8 mouse cellular contexts compared by ENCODE assay signal in the genomic region with DNA sequence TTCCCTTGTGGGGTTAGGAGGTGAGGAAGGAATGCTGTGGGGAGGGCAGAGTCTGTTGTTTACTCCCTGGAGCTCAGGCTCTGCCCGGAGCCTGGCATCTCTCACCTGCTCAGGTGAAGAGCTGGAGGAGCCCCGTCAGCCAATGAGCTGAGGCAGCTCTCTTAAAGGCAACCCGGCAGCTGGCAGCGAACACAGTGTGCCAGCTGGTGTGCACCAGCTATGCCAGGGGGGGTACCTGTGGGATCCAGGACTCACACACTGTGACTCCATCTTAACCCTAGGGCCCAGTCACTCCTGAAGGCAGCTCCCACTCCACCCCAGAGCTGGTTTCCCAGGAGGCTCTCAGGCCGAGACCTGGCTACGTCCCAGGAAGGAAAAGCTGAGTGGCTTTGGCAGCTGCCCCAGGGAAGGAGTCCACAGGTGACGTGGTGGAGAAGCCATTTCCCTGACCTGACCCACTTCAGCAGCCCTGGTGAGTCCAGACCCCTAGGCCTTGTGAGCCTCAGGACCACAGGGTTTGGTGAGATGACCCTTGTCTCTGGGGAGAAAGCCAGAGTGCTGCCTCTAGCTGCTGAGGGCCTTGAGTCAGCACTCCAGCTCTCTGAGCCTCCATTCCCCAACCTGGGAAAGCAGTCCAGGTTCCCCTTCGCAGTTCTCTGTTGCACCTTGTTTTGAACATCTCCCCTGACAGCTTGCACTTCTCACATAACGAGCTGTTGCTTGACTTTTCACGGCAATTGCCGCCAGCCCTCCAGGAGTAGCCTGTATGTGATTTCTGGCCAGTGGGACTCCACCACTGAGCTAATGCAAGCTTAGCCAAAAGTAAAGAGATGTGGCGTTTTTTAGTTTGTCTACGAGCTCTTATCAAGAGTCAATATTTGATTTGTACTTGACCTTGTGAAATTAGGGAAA. TPM values are rescaled to one million over a fixed set of nuclear protein-coding genes. Genes with fewer than 3 reads are reported as not detected.
DNase-seq lines count a peak whose midpoint lies in the region; ATAC-seq lines count a peak whose summit lies in the region.

No protein-coding gene starts in this region.

- intact Hi-C loops in heart, postnatal 36 days (cut with DNase I): no loop called here

- no peak for ATAC-seq in monocyte, adult 5-6 weeks (replicated peaks; ENCODE audit: insufficient number of reproducible peaks, low FRiP score, low TSS enrichment, poor library complexity, severe bottlenecking)

- peak; percentile 66 for DNase-seq in adrenal gland, postnatal 14 days
- DNase-seq in adrenal gland, adult (ENCODE audit: inconsistent age in 2 of 2, low spot score in 1 of 2): no peak
- peak; percentile 67 to 78 for DNase-seq in cerebellum, adult 18-20 months
- peak; percentile 72 for DNase-seq in kidney, postnatal 14 days
- peak; percentile 90 for DNase-seq in lung, postnatal 36 days
- no peak for DNase-seq in left cerebral cortex, adult 18-20 months (ENCODE audit: low spot score in 2 of 2)
- DNase-seq in heart, postnatal 36 days: no peak

RNA-seq across cellular contexts. Expression of a gene that starts 35.6 kb away (rescaled TPM):
- total RNA-seq in adrenal gland, postnatal 14 days (2021): 95.5 and 95.9 TPM in 2 replicates
- 10 to 100 TPM; 87.5 to 89.1 TPM for total RNA-seq in left cerebral cortex, adult 18-20 months (2021)
- total RNA-seq in heart, postnatal 36 days (2021): 10 to 100 TPM; 52.4 to 55.3 TPM
- 26.3 to 50.9 TPM (median 33.5 TPM) in 3 replicates for total RNA-seq in monocyte, adult 5-6 weeks (2017)

Comparison
In these comparisons a context has a peak if more than half of its experiments do, and no peak if none do; other contexts are left out.
1. DNase-seq: peak in adrenal gland, postnatal 14 days (single experiment), cerebellum, adult 18-20 months (2 of 2), kidney, postnatal 14 days (single experiment) and lung, postnatal 36 days (single experiment); none in adrenal gland, adult (0 of 2), left cerebral cortex, adult 18-20 months (0 of 2) and heart, postnatal 36 days (0 of 2).